Mouse (Mus musculus): ENCODE results near the gene 1700011L22Rik.

The 1700011L22Rik gene

GRCm38 (mm10) chr8:79248470-79248869 is at the start of gene 1700011L22Rik:
Gene 1700011L22Rik, minus strand, starts transcription at chr8:79248570.
- no peak for DNase-seq (ENCODE audit: low read depth)

- no peak for DNase-seq (ENCODE audit: low read depth)
Measured at GRCm38 (mm10) chr8:79297763-79298162, 49.4 kb upstream of the 1700011L22Rik start.

- no peak for DNase-seq (ENCODE audit: low read depth)
Measured at GRCm38 (mm10) chr8:79295276-79296105, 47.1 kb upstream of the 1700011L22Rik start.

- DNase-seq (ENCODE audit: low read depth) = peak; percentile 95
Measured at GRCm38 (mm10) chr8:79294610-79295275, 46.4 kb upstream of the 1700011L22Rik start, which contains the start of gene Mmaa. Gene Mmaa, minus strand, starts transcription at chr8:79294937.

GRCm38 (mm10) chr8:79293841-79294240 is 45.5 kb upstream of the 1700011L22Rik start:
- DNase-seq (ENCODE audit: low read depth) = no peak

- DNase-seq (ENCODE audit: low read depth) = no peak
Measured at GRCm38 (mm10) chr8:79292712-79293264, 44.4 kb upstream of the 1700011L22Rik start.

GRCm38 (mm10) chr8:79289592-79289991 is 41.2 kb upstream of the 1700011L22Rik start:
- DNase-seq (ENCODE audit: low read depth) = no peak

GRCm38 (mm10) chr8:79288681-79289080 is 40.3 kb upstream of the 1700011L22Rik start:
- no peak for DNase-seq (ENCODE audit: low read depth)

- DNase-seq (ENCODE audit: low read depth) = no peak
Measured at GRCm38 (mm10) chr8:79288250-79288649, 39.9 kb upstream of the 1700011L22Rik start.

GRCm38 (mm10) chr8:79286424-79286823 is 38.1 kb upstream of the 1700011L22Rik start:
- no peak for DNase-seq (ENCODE audit: low read depth)

- no peak for DNase-seq (ENCODE audit: low read depth)
Measured at GRCm38 (mm10) chr8:79284626-79285025, 36.3 kb upstream of the 1700011L22Rik start.

- DNase-seq (ENCODE audit: low read depth) = no peak
Measured at GRCm38 (mm10) chr8:79281376-79281890, 33.1 kb upstream of the 1700011L22Rik start.

- no peak for DNase-seq (ENCODE audit: low read depth)
Measured at GRCm38 (mm10) chr8:79277264-79277870, 29.0 kb upstream of the 1700011L22Rik start.

GRCm38 (mm10) chr8:79274940-79275339 is 26.6 kb upstream of the 1700011L22Rik start:
- DNase-seq (ENCODE audit: low read depth) = no peak

- DNase-seq (ENCODE audit: low read depth) = no peak
Measured at GRCm38 (mm10) chr8:79273776-79274175, 25.4 kb upstream of the 1700011L22Rik start.

- DNase-seq (ENCODE audit: low read depth) = no peak
Measured at GRCm38 (mm10) chr8:79272676-79273075, 24.3 kb upstream of the 1700011L22Rik start.

- DNase-seq (ENCODE audit: low read depth) = no peak
Measured at GRCm38 (mm10) chr8:79268921-79269320, 20.6 kb upstream of the 1700011L22Rik start.

GRCm38 (mm10) chr8:79261920-79262319 is 13.6 kb upstream of the 1700011L22Rik start:
- no peak for DNase-seq (ENCODE audit: low read depth)

GRCm38 (mm10) chr8:79256076-79256705 is 7.8 kb upstream of the 1700011L22Rik start:
- no peak for DNase-seq (ENCODE audit: low read depth)

- no peak for DNase-seq (ENCODE audit: low read depth)
Measured at GRCm38 (mm10) chr8:79253742-79254141, 5.4 kb upstream of the 1700011L22Rik start.

GRCm38 (mm10) chr8:79243422-79243821 is 4.9 kb downstream of the 1700011L22Rik start:
- no peak for DNase-seq (ENCODE audit: low read depth)

- no peak for DNase-seq (ENCODE audit: low read depth)
Measured at GRCm38 (mm10) chr8:79239996-79240395, 8.4 kb downstream of the 1700011L22Rik start.

Data from c-Kit-positive CD71-negative TER-119-negative erythroid progenitor cells, embryonic 14.5 days (primary cell).